Mouse (Mus musculus) MEL (cell line): ENCODE results near the gene Ltv1. TPM values are rescaled to one million over a fixed set of nuclear protein-coding genes. Genes with fewer than 3 reads are reported as not detected.

ENCODE experiments used
- DNase-seq: peaks from one replicate; pipeline ENCODE4 v3.0.0; 2011; ENCODE audit warnings: low read depth, low spot score
- H3K27ac ChIP-seq: 2 replicates; pipeline ENCODE4 v1.5.1; 2012; ENCODE audit warnings: low read depth, mild to moderate bottlenecking, control low read depth, low read length, moderate library complexity; ENCODE audit not compliant: control insufficient read depth
- H3K27me3 ChIP-seq, 2 experiments: fragments of 150-350 bp in 1 of 2; sonication (generic) in 1 of 2; 2 replicates each; pipeline ENCODE4 v1.6.1; 2012; ENCODE audit warnings: low read length in 2 of 2, mild to moderate bottlenecking in 2 of 2, improper control_type of control experiment in 1 of 2, moderate library complexity in 1 of 2; ENCODE audit not compliant: insufficient read depth in 2 of 2, control insufficient read depth in 1 of 2
- H3K36me3 ChIP-seq, 2 experiments: 2 replicates each; pipeline ENCODE4 v1.6.1; 2012 to 2014; ENCODE audit warnings: low read length in 2 of 2, improper control_type of control experiment in 1 of 2, inconsistent platforms in 1 of 2, mild to moderate bottlenecking in 1 of 2; ENCODE audit not compliant: insufficient read depth in 2 of 2, control insufficient read depth in 1 of 2
- H3K4me1 ChIP-seq, 2 experiments: fragments of 150-350 bp in 1 of 2; sonication (generic) in 1 of 2; 2 replicates each; pipeline ENCODE4 v1.6.1; 2012; ENCODE audit warnings: low read length in 2 of 2, improper control_type of control experiment in 1 of 2, mild to moderate bottlenecking in 1 of 2; ENCODE audit not compliant: insufficient read depth in 2 of 2, control insufficient read depth in 1 of 2
- H3K4me3 ChIP-seq, 2 experiments: fragments of 150-350 bp in 1 of 2; sonication (generic) in 1 of 2; 2 replicates each; pipeline ENCODE4 v1.5.1; 2012; ENCODE audit warnings: low read depth in 2 of 2, low read length in 2 of 2, mild to moderate bottlenecking in 2 of 2, moderate library complexity in 2 of 2, control low read depth in 1 of 2, improper control_type of control experiment in 1 of 2; ENCODE audit not compliant: control insufficient read depth in 1 of 2, insufficient read depth in 1 of 2
- H3K79me2 ChIP-seq: 2 replicates; pipeline ENCODE4 v1.6.1; 2012; ENCODE audit warnings: mild to moderate bottlenecking, low read length, moderate library complexity; ENCODE audit not compliant: control insufficient read depth, poor library complexity, insufficient read depth
- H3K9ac ChIP-seq: 2 replicates; pipeline ENCODE4 v1.6.1; 2012; ENCODE audit warnings: low read depth, mild to moderate bottlenecking, control low read depth, low read length, moderate library complexity; ENCODE audit not compliant: control insufficient read depth, poor library complexity, severe bottlenecking
- H3K9me3 ChIP-seq: fragments of 150-350 bp; sonication (generic); replicated peaks from 2 replicates; pipeline ENCODE4 v1.6.1; 2012; ENCODE audit warnings: mild to moderate bottlenecking, low read length, improper control_type of control experiment, moderate library complexity; ENCODE audit not compliant: insufficient read depth
- CHD1 ChIP-seq: IDR thresholded peaks from 2 replicates; pipeline ENCODE4 v1.6.1; 2012; ENCODE audit warnings: low read depth, mild to moderate bottlenecking, inconsistent platforms, low read length, improper control_type of control experiment
- CHD2 ChIP-seq: IDR thresholded peaks from 2 replicates; pipeline ENCODE4 v1.6.1; 2011; ENCODE audit warnings: low read length, improper control_type of control experiment
- CTCF ChIP-seq, 3 experiments: IDR thresholded peaks in 2 of 3; conservative IDR thresholded peaks in 1 of 3; 2 replicates each; pipeline ENCODE4 v1.5.1; 2011 to 2012; ENCODE audit warnings: low read length in 3 of 3, low read depth in 2 of 3, mild to moderate bottlenecking in 2 of 3, improper control_type of control experiment in 1 of 3, inconsistent platforms in 1 of 3, mixed read lengths in 1 of 3, moderate library complexity in 1 of 3; ENCODE audit not compliant: control insufficient read depth in 1 of 3, insufficient read depth in 1 of 3, poor library complexity in 1 of 3, severe bottlenecking in 1 of 3
- ELF1 ChIP-seq: IDR thresholded peaks from 2 replicates; pipeline ENCODE4 v1.6.1; 2014; ENCODE audit warnings: low read depth, mild to moderate bottlenecking, inconsistent platforms, low read length, improper control_type of control experiment, moderate library complexity
- EP300 ChIP-seq, 2 experiments: IDR thresholded peaks; 2 replicates each; pipeline ENCODE4 v1.6.1; 2011; ENCODE audit warnings: improper control_type of control experiment in 2 of 2, low read length in 2 of 2, low read depth in 1 of 2, mild to moderate bottlenecking in 1 of 2
- ETS1 ChIP-seq: IDR thresholded peaks from 2 replicates; pipeline ENCODE4 v1.6.1; 2012; ENCODE audit warnings: low read depth, mild to moderate bottlenecking, inconsistent platforms, low read length, improper control_type of control experiment, moderate library complexity
- HCFC1 ChIP-seq: IDR thresholded peaks from 2 replicates; pipeline ENCODE4 v1.6.1; 2012; ENCODE audit warnings: low read depth, mild to moderate bottlenecking, inconsistent platforms, low read length, improper control_type of control experiment, moderate library complexity
- KAT2A ChIP-seq: conservative IDR thresholded peaks from 2 replicates; pipeline ENCODE4 v1.6.1; 2012; ENCODE audit warnings: low read depth, low read length, improper control_type of control experiment, inconsistent platforms
- MAX ChIP-seq: IDR thresholded peaks from 2 replicates; pipeline ENCODE4 v1.6.1; 2011; ENCODE audit warnings: low read length, improper control_type of control experiment
- MEF2A ChIP-seq: IDR thresholded peaks from 2 replicates; pipeline ENCODE4 v1.6.1; 2014; ENCODE audit warnings: low read depth, mild to moderate bottlenecking, inconsistent platforms, low read length, improper control_type of control experiment; ENCODE audit not compliant: poor library complexity, insufficient replicate concordance, severe bottlenecking; ENCODE audit errors: extremely low read depth
- MXI1 ChIP-seq: IDR thresholded peaks from 2 replicates; pipeline ENCODE4 v1.6.1; 2011; ENCODE audit warnings: mild to moderate bottlenecking, low read depth, low read length, improper control_type of control experiment
- NELFE ChIP-seq: IDR thresholded peaks from 2 replicates; pipeline ENCODE4 v1.6.1; 2011; ENCODE audit warnings: low read depth, low read length, improper control_type of control experiment
- NRF1 ChIP-seq: IDR thresholded peaks from 2 replicates; pipeline ENCODE4 v1.6.1; 2014; ENCODE audit warnings: low read depth, mild to moderate bottlenecking, inconsistent platforms, low read length, improper control_type of control experiment, moderate library complexity; ENCODE audit not compliant: poor library complexity, insufficient read depth, severe bottlenecking
- POLR2A ChIP-seq, 2 experiments: IDR thresholded peaks; 2 replicates each; pipeline ENCODE4 v1.6.1; 2011 to 2012; ENCODE audit warnings: low read length in 2 of 2, mild to moderate bottlenecking in 2 of 2, control low read depth in 1 of 2, improper control_type of control experiment in 1 of 2, low read depth in 1 of 2, moderate library complexity in 1 of 2; ENCODE audit not compliant: control insufficient read depth in 1 of 2, insufficient read depth in 1 of 2, poor library complexity in 1 of 2
- POLR2AphosphoS2 ChIP-seq: IDR thresholded peaks from 2 replicates; pipeline ENCODE4 v1.6.1; 2011; ENCODE audit warnings: low read length, improper control_type of control experiment
- POLR2AphosphoS5 ChIP-seq: IDR thresholded peaks from 2 replicates; pipeline ENCODE4 v1.6.1; 2012; ENCODE audit warnings: low read depth, borderline replicate concordance, mild to moderate bottlenecking, inconsistent platforms, low read length, moderate library complexity, mixed read lengths
- SMC3 ChIP-seq: IDR thresholded peaks from 2 replicates; pipeline ENCODE4 v1.6.1; 2011; ENCODE audit warnings: low read depth, low read length, improper control_type of control experiment
- TBP ChIP-seq: IDR thresholded peaks from 2 replicates; pipeline ENCODE4 v1.8.0; 2011; ENCODE audit warnings: low read depth, low read length, improper control_type of control experiment
- UBTF ChIP-seq: IDR thresholded peaks from 2 replicates; pipeline ENCODE4 v1.6.1; 2012; ENCODE audit warnings: low read depth, mild to moderate bottlenecking, inconsistent platforms, low read length, improper control_type of control experiment, moderate library complexity, borderline replicate concordance; ENCODE audit not compliant: insufficient read depth
- USF1 ChIP-seq: IDR thresholded peaks from 2 replicates; pipeline ENCODE4 v1.6.1; 2014; ENCODE audit warnings: low read depth, mild to moderate bottlenecking, inconsistent platforms, low read length, improper control_type of control experiment, moderate library complexity
- USF2 ChIP-seq, 2 experiments: IDR thresholded peaks; 2 replicates each; pipeline ENCODE4 v1.6.1; 2011 to 2012; ENCODE audit warnings: improper control_type of control experiment in 2 of 2, low read length in 2 of 2, borderline replicate concordance in 1 of 2, inconsistent platforms in 1 of 2, low read depth in 1 of 2, mild to moderate bottlenecking in 1 of 2; ENCODE audit not compliant: insufficient read depth in 1 of 2
- ZC3H11A ChIP-seq: IDR thresholded peaks from 2 replicates; pipeline ENCODE4 v1.6.1; 2012; ENCODE audit warnings: low read depth, mild to moderate bottlenecking, inconsistent platforms, low read length, improper control_type of control experiment
- ZNF384 ChIP-seq: IDR thresholded peaks from 2 replicates; pipeline ENCODE4 v1.6.1; 2012; ENCODE audit warnings: low read depth, mild to moderate bottlenecking, inconsistent platforms, low read length, improper control_type of control experiment
- polyA plus RNA-seq, 2 experiments: library from polyadenylated mRNA; stranded (reverse) in 1 of 2; unstranded in 1 of 2; fragments of >175 nt in 1 of 2; fragments of >200 nt in 1 of 2; gene quantifications; 2 replicates each; pipeline versions ENCODE4 v1.2.1 to v1.2.4; 2012; ENCODE audit warnings: low replicate concordance in 2 of 2, low read depth in 1 of 2; ENCODE audit not compliant: insufficient read length in 2 of 2, insufficient read depth in 1 of 2, missing spikeins in 1 of 2
- total RNA-seq: library from RNA; depleted of rRNA; stranded (reverse); fragments of 300-350 nt; gene quantifications from 2 replicates; pipeline ENCODE4 v1.2.3, GENCODE M21; 2012

The Ltv1 gene
- total and polyA plus RNA-seq, 3 experiments, result 29.4 to 58.1 TPM; not detected in 1

- Histone ChIP-seq H3K9ac (no peak overlapping the region), H3K27ac (no peak overlapping the region), H3K9me3 (no peaks in the 10 kb centered on the region), H3K4me1 (no peaks in the 10 kb centered on the region), H3K36me3 (no peaks in the 10 kb centered on the region), H3K27me3 (no peaks in the 10 kb centered on the region), H3K4me3 (no peak overlapping the region), H3K79me2 (no peaks in the 10 kb centered on the region)
- TF ChIP-seq SMC3, result no peak
- no peak for TF ChIP-seq POLR2AphosphoS5
- no peak for TF ChIP-seq ETS1
- TF ChIP-seq ZNF384, result no peak
- no peak for TF ChIP-seq ZC3H11A
- TF ChIP-seq KAT2A, result no peak
- TF ChIP-seq MXI1, result no peak
- TF ChIP-seq ELF1, result no peak
- no peak for TF ChIP-seq CTCF (IDR thresholded peaks at IDR 0.05 in 2 of 3, conservative IDR thresholded peaks at IDR 0.05 in 1 of 3; ENCODE audit: control insufficient read depth in 1 of 3, insufficient read depth in 1 of 3, low read depth in 2 of 3, low read length in 3 of 3, poor library complexity in 1 of 3, severe bottlenecking in 1 of 3)
- no peak for TF ChIP-seq CHD1
- no peak for TF ChIP-seq EP300 (IDR thresholded peaks at IDR 0.05; ENCODE audit: low read depth in 1 of 2, low read length in 2 of 2)
- TF ChIP-seq USF2 (IDR thresholded peaks at IDR 0.05; ENCODE audit: borderline replicate concordance in 1 of 2, insufficient read depth in 1 of 2, low read depth in 1 of 2, low read length in 2 of 2), result no peak
- DNase-seq, result no peak
These were observed 41.0 kb upstream of the Ltv1 start for GRCm38 (mm10) chr10:13233941-13234340.

- no peaks in the 10 kb centered on the region for H3K9me3 ChIP-seq
- H3K36me3 ChIP-seq, result no peaks in the 10 kb centered on the region
- no peaks in the 10 kb centered on the region for H3K27me3 ChIP-seq
- TF ChIP-seq MAX, result no peak
- no peak for TF ChIP-seq UBTF
- TF ChIP-seq USF1, result no peak
- no peak for TF ChIP-seq HCFC1
- no peak for TF ChIP-seq MEF2A
- no peak for TF ChIP-seq ELF1
- TF ChIP-seq NELFE, result no peak
- TF ChIP-seq MXI1, result no peak
- TF ChIP-seq ZC3H11A, result no peak
- TF ChIP-seq CHD2, result no peak
- no peak for TF ChIP-seq NRF1
- no peak for TF ChIP-seq TBP
- no peak for TF ChIP-seq POLR2AphosphoS5
- TF ChIP-seq POLR2A (IDR thresholded peaks at IDR 0.05; ENCODE audit: control insufficient read depth in 1 of 2, insufficient read depth in 1 of 2, low read depth in 1 of 2, low read length in 2 of 2, poor library complexity in 1 of 2), result no peak
- TF ChIP-seq POLR2AphosphoS2, result no peak
- no peak for TF ChIP-seq CHD1
- no peak for TF ChIP-seq EP300 (IDR thresholded peaks at IDR 0.05; ENCODE audit: low read depth in 1 of 2, low read length in 2 of 2)
- TF ChIP-seq, all 39 proteins: peak for 0
- Histone ChIP-seq H3K27ac (no peak overlapping the region), H3K4me3 (no peak overlapping the region), H3K9ac (no peak overlapping the region), H3K4me1 (no peaks in the 10 kb centered on the region), H3K79me2 (no peaks in the 10 kb centered on the region)
- no peak for DNase-seq
These were observed 40.2 kb upstream of the Ltv1 start for GRCm38 (mm10) chr10:13233143-13233622.
